Mouse (Mus musculus): ENCODE measurements around the gene Gm8113. TPM values are rescaled to one million over a fixed set of nuclear protein-coding genes. Genes with fewer than 3 reads are reported as not detected.

The Gm8113 gene
- total RNA-seq, 2 experiments from 2014 or later = 0.18 TPM; not detected in 1

Other genes with a start within 250 kb of the Gm8113 start
- gene Gm8165, start 248.2 kb upstream of the Gm8113 start, total RNA-seq (2021) = not detected
- 1 to 10 TPM in 1 of 2 experiments, under 1 TPM in 1; 0.51 to 1.2 TPM for gene Gm7324, start 227.6 kb upstream of the Gm8113 start, total RNA-seq (2021)
- not detected for gene Gm16506, start 197.9 kb upstream of the Gm8113 start, total RNA-seq (2021)
- not detected for gene Gm6526, start 177.5 kb upstream of the Gm8113 start, total RNA-seq (2021)
- not detected for gene Gm8180, start 140.6 kb upstream of the Gm8113 start, total RNA-seq (2021)
- gene Ear1, start 49.9 kb upstream of the Gm8113 start, total RNA-seq (2021) = not detected
- not detected for gene Ear10, start 1.8 kb upstream of the Gm8113 start, total RNA-seq (2021)
- gene Ang5, start 31.7 kb downstream of the Gm8113 start, total RNA-seq (2021) = not detected
- not detected for gene Ang6, start 76.9 kb downstream of the Gm8113 start, total RNA-seq (2021)
- gene Ear2, start 177.3 kb downstream of the Gm8113 start, total RNA-seq (2021) = 1 to 10 TPM in 1 of 2 experiments, not detected in 1; 1.0 TPM
- gene Gm3327, start 198.5 kb downstream of the Gm8113 start, total RNA-seq (2021) = not detected